Mouse (Mus musculus) retina, postnatal 7 days (tissue): ENCODE results near the gene Rcsd1.
A peak's percentile ranks its signal among the peaks of the same experiment; 100 is the strongest.
"Not testable (repeated sequence)": the region's sequence is repeated elsewhere in the genome, so short reads cannot be mapped to it uniquely, and the experiment has no call there.

Experiments used
- DNase-seq: peaks from one replicate; pipeline ENCODE4 v3.0.0-alpha.2; 2012; ENCODE audit warnings: low read depth, low spot score

The Rcsd1 gene

GRCm38 (mm10) chr1:165689845-165690244 lies 19.7 kb downstream of the Rcsd1 start:
- no peak for DNase-seq

GRCm38 (mm10) chr1:165687861-165688260 lies 21.7 kb downstream of the Rcsd1 start:
- no peak for DNase-seq

- peak; percentile 25 for DNase-seq
Measured at GRCm38 (mm10) chr1:165686963-165687362, 22.6 kb downstream of the Rcsd1 start.

DNA sequence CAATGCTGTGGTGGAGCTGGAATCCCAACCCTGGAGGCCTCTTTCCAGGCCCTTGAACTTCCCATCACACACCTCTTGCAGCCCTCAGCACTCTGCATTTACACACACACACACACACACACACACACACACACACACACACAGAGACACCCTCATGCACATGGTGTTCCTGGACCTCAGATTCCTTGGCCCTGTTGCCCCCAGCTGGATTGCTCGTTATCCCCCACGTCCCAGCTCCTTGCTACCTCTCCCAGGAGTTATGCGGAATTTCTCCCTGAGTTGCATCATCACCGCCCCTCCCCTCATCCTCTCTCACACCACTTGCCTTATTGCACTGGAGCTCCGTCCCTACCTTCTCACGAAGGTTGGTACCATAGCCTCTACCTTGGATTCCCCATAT lies 23.2 kb downstream of the Rcsd1 start:
- DNase-seq = no peak

DNA sequence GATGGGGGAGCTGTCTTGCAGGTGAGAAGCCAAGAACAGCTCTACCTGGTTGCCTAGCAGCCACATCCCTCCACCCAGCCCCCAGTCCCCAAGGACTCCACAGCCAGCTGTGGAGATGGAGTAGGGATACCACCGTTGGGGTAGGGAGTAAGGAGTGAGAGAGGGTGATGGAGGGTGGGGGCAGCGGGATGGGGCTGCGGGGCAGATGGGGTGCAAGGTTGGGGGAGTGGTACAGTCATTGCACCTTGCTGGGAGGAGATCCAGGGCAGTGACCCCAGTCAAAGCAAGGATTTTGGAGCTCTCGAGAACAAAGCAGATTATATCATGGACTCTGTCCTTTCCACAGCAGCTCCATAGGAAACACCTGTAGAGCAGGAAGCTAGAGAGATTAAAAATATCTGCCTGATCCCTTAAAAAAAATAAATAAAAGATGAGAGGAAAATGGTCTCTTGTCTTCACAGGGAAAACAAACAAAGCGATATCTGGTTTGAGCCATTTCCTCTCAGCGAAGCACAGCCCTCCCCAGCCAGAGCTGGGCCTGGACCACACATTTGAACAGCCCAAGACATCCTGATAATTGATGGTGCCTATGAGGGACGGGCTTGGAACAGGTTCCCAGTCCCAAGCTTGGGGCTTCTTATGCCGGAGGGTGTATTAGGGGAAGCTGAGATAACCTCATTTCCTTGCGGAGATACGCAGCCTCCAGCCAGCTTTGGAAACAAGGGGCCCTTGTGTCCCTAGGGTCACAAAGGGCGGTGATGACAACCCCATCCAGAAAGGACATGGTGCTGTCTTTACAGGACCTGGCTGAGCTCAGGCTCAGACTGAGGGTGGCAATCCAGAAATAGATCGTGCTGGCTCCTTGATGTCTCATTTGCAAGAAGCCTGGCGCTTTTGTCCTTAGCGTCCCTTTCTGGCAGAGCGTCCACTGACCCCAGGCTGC lies 25.0 kb downstream of the Rcsd1 start:
- DNase-seq = no peak

DNA sequence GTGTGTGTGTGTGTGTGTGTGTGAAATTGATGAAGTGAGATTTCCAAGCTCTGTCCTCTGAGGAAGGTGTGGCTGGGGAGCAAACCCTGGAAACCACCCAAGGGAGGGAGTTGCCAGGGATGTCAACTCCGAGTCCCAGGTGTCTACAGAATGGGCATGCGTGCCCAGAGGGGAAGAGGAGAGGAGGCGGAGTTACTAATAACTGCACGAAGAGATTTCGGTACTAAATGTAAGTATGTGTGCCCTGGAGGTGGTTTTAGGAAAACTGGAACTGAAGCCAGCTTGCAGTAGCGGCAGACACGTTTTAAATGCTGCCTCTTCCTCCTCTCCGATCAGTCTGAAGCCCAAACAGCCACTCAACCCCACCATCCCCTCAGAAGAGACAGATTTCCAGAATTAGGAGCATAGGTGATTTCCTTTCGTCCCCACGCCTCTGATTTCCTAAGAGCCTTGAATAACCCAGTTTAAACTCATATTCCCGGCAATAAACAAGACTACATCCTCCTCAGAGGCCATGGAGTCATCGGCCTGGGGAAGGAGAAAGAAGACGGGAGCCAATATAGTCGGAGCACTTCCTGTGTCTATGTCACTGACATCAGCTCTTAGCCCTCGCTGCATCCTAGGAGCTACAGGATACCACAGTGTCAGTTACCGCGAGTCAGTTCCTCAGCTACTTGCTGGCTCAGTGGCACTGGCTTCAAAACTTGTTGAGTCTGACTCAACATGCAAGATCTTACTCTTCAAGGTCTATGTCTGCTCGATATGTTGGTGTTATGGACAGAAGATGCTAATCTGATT lies 27.3 kb downstream of the Rcsd1 start:
- DNase-seq = no peak

DNA sequence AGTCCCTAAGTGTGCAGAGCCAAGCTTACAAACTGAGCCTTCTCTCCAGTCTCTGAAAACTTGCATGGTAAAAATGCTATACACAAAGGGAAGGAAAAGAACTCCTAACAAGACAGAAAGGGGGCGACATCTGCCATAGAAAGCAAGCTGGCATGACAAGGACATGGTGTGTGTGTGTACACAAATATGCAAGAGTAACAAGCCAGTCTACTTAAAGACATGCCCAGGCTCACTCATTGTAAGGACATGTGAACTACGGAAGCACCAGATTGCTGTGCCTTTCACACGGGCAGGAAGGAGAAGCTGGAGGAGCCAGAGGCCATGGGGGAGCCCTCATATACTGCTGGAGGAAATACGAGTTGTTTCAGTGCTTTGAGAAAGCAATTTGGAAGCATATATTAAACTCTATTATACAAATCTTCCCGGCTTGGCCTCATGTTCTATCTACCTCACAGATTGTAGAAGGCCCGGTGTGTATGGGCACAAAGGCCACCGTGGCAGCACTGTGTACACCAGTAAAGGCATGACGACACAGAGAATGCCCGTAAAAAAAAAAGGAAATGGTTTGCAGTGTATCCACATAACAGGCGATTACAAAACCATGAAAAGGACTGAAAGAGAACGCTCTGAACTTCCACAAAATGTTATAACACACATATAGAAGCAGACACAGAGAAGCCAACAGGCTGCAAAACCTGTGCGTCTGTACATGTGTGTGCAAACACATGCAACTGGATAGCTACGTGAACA lies 28.3 kb downstream of the Rcsd1 start:
- no peak for DNase-seq

DNA sequence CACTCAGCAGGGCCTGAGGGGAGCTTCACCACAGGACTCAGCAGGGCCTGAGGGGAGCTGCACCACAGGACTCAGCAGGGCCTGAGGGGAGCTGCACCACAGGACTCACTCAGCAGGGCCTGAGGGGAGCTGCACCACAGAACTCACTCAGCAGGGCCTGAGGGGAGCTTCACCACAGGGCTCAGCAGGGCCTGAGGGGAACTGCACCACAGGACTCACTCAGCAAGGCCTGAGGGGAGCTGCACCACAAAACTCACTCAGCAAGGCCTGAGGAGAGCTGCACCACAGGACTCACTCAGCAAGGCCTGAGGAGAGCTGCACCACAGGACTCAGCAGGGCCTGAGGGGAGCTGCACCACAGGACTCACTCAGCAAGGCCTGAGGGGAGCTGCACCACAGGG lies 29.5 kb downstream of the Rcsd1 start:
- DNase-seq = not testable (repeated sequence)

GRCm38 (mm10) chr1:165679618-165679997 lies 29.9 kb downstream of the Rcsd1 start:
- no peak for DNase-seq

GRCm38 (mm10) chr1:165678861-165679617 lies 30.5 kb downstream of the Rcsd1 start:
- DNase-seq = no peak

- DNase-seq = no peak
Measured at GRCm38 (mm10) chr1:165677558-165677957, 32.0 kb downstream of the Rcsd1 start.

- DNase-seq = no peak
Measured at GRCm38 (mm10) chr1:165676993-165677392, 32.6 kb downstream of the Rcsd1 start.

GRCm38 (mm10) chr1:165675167-165675566 lies 34.4 kb downstream of the Rcsd1 start:
- no peak for DNase-seq

- DNase-seq = no peak
Measured at GRCm38 (mm10) chr1:165672355-165672754, 37.2 kb downstream of the Rcsd1 start.

- DNase-seq = no peak
Measured at GRCm38 (mm10) chr1:165670056-165670455, 39.5 kb downstream of the Rcsd1 start.

GRCm38 (mm10) chr1:165668904-165669303 lies 40.7 kb downstream of the Rcsd1 start:
- no peak for DNase-seq

GRCm38 (mm10) chr1:165667380-165667779 lies 42.2 kb downstream of the Rcsd1 start:
- no peak for DNase-seq

GRCm38 (mm10) chr1:165666944-165667343 lies 42.6 kb downstream of the Rcsd1 start:
- no peak for DNase-seq

DNA sequence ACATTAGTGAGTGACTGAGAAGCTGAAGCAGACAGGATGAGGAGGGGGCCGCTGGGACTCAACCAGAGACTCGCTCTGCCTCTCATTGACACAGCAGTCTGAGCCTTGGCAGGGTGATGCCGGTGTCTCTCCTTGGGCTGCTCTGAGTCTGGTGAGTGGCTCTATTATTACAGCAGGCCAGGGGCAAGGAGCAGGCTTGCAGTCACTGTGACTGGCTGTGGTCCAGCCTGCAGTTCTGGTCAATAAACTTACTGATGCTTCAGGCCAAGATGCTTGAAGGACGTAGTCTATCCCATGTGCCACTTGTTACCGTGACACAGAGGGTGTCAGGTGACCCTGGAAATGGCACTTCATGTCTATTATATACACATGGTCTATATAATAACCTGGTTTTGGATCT lies 43.8 kb downstream of the Rcsd1 start:
- DNase-seq = no peak

- DNase-seq = no peak
Measured at GRCm38 (mm10) chr1:165663277-165663676, 46.3 kb downstream of the Rcsd1 start.
